Mouse (Mus musculus) right cerebral cortex, postnatal 10 days (tissue): ENCODE data around the gene Gtpbp2.
A peak's percentile ranks its signal among the peaks of the same experiment; 100 is the strongest.

Experiments used
- DNase-seq, 2 experiments: peaks; one replicate each; pipeline ENCODE4 v3.0.0; 2021; ENCODE audit warnings: low spot score in 2 of 2

Gtpbp2 gene

DNA sequence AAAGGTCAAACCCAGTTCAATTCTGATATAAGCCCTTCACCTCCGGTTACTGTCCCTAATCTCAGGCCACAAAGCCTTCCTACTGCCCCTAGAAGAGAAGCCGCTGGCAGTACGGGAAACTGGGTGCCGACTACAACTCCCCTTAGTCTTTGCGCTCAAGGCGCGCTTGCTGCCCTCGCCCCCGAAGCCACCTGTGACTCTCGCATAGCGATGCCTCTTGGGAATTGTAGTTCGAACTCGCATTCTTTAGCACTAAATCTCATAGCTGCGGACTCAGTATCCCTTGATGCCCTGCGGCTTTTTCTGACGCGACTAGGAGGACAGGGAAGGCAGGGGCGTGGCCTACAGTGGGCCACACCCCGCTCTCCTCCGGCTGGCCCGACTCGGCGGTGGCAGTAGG lies at the start of gene Gtpbp2:
Gtpbp2 (plus strand) TSS at position 347 of the 400 bp plus-strand sequence.
- peak; percentile 98 to 99 for DNase-seq

DNA sequence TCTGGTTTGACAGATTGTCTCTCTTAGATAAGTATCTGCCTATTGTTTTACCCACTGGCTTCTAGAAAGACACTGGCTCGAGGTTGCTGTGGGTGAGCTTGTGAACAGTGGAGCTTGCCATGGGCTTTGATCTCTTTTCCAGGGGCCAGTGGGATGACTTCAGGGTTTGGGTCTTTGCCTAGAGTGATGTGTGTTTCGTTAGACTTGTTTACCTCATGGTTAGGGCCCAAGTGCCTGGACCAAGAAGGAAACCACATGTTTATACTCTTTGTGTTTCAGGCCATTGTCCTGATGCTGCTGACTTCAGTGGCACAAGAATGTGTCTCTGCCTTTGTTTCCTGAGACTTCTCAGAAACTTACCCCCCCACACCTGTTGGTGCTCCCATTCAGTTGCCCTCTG lies 45.3 kb upstream of the Gtpbp2 start:
- DNase-seq, result no peak

DNA sequence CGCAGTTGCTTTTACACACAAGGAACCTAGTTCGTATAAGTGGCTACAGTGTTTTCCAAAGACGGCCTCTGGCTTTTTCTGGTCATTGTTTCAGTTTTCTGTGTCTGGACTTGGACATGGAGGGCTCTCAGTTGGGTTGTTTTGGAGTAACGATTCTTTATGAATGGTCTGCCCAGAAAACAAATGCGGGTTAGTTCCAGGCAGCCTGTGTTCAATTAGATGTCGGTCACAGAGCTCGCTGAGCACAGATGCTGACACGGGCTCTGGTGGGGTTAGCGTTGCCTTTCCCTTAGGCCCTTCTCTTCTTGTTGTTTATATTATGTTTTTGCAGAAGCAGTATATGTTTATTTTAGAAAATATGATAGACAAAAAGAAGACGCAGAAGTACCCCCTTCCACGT lies 44.7 kb upstream of the Gtpbp2 start:
- no peak for DNase-seq

DNA sequence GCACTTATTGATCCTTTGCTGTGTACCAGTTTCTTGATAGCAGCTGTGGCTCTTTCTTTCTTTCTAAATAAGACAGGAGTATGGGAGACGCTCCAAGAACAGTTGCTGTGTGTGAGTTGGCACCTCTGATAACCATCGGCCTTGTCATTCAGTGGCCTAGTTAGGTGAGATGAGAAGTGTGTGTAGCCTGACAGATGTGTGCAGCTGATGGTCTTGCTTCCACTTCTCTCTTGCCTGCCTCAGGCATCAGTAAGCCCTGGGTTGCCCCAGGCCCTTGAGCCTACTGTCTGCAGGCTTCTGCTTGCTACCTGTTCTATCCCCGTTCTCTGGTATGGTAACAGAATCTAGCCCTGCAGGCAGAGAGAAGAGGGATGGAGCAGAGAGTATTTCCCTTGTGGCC lies 44.0 kb upstream of the Gtpbp2 start:
- no peak for DNase-seq

DNA sequence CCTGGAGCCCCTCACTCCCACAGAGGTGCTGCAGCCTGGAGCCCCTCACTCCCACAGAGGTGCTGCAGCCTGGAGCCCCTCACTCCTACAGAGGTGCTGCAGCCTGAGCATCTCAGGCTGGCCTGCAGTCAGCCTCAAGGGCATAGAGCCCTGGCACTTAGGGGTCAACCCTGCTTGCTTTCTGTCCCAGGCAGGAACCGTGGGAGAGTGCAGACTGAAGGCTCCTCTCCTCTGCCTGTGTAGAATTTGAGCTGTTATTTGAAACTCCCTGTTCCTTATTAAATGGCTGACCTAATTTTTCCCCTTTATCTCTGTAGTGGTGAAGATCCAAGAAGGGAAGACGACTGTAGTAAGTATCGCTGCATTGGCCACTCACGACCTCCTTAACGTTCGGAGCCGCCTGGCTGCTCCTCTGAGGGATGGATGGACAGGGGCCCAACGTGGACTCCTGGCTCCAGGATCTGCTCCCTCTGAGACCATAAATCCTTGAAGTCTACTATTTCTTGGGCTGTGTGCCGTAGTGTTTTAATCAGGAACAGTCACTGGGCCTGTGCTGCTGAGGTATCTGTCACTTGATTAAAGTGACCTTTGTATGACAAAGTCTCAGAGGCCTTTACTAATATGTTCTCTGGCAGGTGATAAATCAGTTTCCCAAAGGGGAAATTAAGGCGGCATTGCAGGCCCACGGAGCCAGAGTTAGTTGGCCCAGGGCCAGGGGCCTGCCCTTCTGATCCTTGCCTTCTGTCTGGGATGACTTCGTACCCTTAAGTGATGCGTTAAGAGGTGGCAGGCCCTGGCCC lies 43.0 kb upstream of the Gtpbp2 start:
- DNase-seq, result no peak

DNA sequence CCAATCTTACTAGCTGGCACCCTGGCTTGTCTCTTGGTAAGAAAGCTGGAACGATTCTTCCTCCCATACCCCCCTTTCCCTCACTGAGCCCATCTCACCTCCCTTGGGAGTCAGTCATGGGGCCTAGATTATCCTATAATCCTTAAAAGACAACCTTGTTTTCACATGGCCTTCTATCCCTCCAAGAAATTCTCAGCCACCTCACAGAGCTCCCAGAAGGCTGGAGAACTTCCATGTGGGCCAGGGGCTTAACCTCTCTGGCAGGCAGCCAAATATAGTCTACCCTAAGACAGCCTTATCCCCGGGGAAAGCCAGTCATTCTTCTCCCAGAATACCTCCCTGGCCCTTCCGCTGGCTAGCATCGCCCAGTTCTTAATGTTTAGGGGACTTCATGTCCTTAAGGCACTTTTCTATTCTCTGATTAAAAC lies 42.4 kb upstream of the Gtpbp2 start:
- DNase-seq, result no peak

DNA sequence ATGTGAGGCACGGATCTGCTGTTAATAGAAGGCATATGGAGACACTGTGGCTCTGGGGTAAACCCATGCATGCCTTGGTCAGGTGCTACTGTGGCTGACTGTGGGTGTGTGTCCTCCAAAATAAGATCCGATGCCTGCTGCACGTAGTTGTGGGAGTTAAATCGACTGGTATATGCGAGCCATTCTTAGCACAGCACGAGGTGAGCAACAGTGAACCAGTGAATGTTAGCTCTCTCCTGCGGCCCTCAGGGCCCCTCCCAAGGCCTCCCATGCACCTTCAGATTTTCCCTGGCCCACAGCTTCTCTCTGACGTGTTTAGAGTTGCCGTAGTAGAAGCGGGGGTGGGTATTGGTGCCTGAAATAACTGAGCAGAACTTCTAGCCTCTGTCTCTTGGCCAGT lies 41.2 kb upstream of the Gtpbp2 start:
- no peak for DNase-seq

DNA sequence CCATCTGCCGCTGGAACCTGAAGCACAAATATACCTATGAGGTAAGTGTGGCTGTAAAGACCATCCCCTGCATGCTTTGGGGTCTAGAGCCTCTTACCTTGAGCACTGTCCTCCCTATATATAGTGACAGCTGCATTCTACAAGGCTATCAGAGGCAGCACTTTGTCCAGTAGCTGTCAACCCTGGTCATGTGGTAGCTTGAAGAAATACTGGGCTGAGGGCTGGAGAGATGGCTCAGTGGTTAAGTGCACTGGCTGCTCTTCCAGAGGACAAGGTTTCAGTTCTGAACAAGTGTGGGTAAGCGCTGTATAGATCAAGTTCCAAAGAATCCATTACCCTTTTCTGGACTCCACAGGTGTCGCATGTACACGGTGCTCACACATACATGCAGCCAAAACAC lies 38.0 kb upstream of the Gtpbp2 start:
- DNase-seq, result no peak

DNA sequence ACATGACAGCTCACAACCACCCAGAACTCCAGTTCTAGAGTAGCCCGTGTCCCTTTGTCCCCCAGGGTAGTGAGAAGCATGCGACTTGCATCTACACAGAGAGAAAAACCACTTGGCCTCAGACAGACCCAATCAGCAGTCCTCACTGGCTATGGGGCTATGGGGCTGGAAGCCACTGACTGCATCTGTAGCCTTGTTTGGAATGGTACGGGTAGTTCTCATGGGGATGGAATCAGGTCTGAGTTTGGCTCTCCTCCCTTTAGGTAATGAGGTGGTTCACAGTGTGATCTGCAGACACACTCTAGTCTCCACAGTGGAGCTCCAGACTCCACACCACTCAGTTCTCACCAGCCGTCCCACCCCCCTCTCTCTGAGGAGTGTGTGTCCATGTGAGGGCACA lies 37.5 kb upstream of the Gtpbp2 start:
- DNase-seq, result no peak

DNA sequence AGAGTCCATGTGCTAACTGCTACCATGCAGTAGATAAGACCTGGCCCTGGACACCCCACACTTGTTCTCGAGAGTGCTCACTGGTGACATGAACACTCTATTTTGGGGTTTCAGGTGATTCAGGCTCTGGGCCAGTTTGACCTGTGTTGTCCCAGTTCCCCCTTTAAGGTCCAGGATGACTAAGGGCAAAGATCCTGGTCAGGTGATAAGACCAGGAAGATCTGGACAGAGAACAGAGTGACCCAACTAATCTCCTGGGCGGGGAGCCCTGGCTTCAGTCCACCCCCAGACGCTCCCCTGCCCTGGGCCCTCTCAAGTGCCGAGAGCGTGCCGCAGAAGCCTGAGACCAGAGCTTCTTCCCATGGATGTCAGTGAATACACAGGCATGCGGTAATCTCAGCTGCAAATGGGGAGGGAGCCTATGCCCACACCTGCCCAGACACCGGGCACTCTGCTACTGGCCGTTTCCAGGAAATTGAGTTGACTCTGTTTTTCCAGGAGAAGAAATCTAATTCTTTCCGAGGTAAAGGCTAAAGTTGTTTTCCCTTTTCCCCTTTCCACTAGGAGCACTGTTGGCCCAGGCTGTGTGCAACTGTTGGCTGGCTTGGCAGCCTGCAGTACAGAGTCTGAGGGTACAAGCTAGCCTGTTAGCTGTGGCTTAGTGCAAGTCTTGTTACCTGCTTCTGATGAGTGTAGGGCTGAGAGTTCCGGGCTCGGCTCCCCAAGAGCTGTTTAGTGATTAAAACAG lies 36.7 kb upstream of the Gtpbp2 start:
- no peak for DNase-seq

DNA sequence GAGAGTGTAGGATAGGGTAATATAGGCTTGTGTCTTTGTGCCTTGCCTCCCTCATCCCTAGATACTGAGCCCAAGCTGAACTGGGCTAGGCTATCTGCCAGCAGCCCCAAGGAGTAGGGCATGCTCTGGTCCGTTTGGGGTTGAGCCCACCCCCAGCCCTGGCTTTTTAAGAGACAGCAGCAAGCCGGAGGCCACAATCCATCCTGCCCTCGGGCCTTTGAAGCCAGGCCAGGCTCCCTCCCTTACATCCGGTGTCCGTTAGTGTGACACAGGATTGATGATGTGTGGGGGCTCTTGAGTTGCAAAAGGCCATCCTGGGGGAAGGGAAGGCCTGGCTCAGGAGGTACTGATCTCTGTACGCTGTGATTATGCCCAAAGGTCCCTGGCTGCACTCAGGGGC lies 34.2 kb upstream of the Gtpbp2 start:
- DNase-seq, result peak in 1 of 2 experiments; percentile 17

DNA sequence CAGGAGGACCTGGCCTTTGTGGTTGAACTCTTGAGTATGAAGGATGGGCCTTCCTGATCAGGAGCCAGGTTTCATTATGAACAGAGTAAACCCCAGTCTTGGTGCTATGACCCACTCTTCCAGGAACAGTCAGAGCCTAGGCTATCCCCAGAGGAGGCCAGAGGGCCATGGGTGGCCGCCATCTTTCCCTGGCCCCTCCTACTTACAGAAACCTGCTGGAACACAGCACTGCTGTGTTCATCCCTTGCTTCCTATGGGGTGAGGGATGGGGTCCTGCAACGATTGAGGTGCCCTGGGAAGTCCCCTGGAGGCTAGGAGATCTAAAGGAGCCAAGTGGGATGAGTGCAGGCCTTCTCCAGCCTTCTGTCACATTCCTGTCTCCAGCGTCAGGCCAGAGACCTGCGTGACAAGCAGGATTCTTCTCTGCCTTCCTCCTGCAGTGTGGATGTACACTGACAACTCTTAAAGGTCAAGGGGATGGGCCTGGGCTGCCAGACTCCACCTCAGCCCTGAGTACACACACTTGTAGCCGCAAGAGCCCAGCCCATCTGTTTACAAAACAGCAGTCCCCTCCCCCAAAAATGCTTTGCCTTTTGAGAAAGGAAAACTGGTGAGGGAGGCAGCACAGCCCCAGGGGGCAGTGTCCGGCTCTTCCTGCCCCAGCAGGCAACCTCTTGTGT lies 32.9 kb upstream of the Gtpbp2 start:
- DNase-seq, result no peak

DNA sequence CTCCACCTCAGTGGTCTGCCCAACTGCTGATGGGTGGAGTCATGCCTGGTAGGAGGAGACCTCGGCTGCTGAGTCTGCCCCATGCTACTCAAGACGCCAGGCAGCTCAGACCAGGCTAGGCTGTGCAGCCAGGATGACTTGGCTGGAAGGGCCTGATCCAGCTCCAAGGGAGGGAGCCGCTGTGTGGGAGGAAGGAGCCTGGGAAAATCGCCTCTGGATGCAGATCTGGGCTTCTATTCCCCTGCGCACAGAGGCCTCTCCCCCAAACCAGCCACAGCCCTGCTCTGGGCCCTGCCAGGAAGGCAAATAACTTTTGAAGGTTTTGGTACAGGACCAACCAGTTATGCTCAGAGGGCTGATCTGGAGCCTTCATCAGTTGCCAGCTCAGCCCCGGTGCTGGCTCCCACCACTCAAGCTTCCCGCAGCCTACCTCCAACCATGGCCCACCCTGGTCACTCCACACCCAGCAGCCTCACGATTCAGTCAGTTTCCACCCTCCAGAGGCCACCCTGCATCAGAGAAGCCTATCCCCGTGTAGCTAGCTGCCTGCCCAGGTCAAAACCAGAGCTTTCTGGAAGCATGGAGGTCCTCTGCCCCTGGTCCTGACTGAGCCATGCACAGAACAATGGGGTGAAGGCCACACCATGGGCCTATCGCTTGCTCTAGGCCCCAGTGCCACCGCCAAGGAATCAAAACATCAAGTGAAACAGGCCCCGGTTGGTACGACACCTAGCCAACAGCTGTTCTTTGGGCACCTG lies 30.9 kb upstream of the Gtpbp2 start:
- peak; percentile 70 to 71 for DNase-seq

DNA sequence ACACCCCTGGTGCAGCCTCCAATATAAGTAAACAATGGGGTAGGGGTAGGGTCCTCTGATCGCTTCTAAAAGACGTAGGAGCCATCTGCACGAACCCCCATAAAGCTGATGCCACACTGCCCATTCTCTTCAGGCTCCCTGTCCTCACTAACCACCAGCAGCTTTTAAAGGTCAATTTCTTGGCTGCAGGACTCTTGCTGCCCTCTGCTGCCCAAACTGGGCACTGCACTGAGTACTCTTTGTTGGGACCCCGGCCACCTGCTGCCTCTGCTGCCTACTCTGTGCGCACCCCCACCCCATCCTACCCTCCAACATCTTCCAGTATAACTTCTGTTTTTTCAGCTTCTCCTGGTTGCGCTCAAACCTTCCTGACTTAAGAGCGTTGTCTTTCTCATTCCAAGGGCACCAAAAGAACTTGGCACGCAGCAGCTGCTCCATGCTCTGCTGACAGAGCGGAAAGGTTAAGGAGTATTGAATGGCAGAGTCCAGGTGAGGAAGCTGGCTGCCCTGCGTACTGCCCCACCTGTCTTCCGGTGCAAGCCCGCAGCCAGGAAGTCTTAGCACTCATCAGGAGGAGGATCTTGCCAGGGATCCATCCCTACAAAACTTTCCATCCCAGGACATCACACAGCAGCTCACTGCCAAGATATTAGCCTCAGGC lies 28.6 kb upstream of the Gtpbp2 start:
- DNase-seq, result peak; percentile 78 to 81

DNA sequence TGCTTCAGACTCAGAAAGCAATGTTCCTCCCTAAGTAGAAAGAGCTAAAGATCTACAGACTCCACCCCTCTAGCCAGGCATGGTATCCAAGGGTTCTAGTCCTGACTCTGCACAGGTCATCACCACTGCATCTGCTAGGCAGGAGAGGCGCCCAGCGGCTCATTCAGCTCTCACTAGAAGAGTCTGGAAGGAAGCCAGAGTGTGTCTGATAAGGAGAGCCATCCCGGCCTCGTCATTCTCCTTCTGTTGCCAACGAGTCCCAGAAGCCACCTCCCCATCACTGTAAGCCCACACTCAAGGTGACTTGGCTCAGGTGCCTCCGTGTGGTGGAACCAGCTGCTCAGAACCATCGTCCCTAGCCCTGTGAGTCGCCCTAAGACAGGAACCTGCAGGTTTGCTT lies 28.0 kb upstream of the Gtpbp2 start:
- DNase-seq, result no peak

DNA sequence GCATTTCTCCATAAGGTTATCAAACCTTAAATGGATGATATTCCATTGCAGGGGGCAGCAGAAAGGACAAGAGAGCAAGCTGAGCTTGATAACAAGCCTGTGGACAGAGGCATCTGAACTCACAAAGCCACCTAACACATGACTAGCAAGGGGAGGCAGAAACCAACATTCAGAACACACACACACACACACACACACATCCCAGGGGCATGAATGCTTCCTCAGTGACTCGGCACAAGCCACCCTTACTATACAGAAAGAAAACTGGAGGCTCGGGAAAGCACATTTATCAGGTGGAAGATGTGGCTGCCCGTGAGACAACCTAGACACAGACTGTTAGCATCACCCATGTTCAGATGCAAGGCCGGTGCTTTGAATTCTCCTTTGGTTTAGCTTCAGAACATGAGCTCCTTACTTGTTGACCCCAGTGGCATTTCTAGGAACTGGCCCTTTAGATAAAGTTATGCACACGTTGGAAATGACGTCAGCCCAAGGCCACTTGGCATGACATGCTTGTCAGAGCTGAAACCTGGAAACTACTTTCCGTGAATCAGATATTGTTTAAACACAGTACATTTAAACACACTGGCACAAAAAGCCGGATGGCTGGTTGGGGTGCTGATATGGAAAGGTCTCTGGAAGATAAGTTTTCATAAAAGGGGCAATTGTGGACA lies 22.1 kb upstream of the Gtpbp2 start:
- no peak for DNase-seq

DNA sequence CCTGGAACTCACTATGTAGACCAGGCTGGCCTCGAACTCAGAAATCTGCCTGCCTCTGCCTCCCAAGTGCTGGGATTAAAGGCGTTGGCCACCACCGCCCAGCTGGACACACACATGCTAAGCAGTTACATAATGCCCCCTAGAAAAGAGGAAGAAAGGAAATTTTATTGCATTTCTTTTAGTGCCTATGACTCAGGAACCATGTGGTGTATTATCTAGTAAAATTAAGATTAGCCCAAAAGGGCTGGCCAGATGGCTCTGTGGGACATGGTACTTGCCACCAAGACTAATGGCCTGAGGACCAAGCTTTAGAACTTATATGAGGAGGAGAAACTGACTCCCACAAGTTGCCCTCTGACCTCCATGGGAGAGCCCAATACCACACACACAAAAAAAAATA lies 21.0 kb upstream of the Gtpbp2 start:
- DNase-seq, result no peak

DNA sequence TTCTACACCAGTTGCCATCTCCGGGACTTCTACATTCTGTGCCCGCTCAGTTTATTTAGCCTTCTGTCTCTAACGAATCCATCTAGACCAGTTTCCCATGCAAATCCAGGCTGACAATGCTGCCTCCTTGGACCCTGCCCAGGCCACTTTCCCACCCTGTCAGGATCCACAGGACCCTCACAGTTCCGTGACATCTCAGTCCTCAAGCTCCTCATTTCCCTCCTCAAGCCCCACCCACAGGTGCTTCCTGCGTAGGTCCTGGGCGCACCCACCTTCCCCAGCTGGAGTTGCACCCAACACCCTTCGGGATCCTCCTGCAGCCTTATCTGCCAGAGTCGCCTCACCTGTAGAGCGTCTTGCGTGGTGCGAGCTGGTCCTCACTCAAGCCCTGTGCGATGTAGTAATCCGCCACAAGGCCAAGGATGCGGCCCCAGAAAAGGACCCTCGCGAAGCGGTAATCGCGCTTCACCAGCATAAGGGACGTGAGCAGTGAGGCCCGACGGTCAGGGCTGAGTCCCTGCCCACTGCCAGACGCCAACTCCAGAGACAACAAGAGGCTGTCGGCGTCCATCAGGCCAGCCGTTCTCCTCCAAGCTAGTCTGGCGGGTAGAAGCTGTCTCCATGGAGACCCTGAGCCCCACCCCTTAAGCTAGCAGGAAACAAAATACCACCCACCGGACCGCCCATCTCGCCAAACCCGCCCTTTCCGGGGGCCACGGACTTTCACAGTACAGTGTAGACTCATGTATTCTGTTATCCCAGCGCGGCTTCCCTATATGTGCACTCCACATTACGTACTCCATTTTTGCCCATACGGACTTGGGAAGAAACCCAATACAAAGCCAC lies 17.0 kb upstream of the Gtpbp2 start, which contains the start of gene Rsph9:
Rsph9 (minus strand) TSS at position 639 of the 846 bp plus-strand sequence.
- DNase-seq, result peak; percentile 90 to 92

DNA sequence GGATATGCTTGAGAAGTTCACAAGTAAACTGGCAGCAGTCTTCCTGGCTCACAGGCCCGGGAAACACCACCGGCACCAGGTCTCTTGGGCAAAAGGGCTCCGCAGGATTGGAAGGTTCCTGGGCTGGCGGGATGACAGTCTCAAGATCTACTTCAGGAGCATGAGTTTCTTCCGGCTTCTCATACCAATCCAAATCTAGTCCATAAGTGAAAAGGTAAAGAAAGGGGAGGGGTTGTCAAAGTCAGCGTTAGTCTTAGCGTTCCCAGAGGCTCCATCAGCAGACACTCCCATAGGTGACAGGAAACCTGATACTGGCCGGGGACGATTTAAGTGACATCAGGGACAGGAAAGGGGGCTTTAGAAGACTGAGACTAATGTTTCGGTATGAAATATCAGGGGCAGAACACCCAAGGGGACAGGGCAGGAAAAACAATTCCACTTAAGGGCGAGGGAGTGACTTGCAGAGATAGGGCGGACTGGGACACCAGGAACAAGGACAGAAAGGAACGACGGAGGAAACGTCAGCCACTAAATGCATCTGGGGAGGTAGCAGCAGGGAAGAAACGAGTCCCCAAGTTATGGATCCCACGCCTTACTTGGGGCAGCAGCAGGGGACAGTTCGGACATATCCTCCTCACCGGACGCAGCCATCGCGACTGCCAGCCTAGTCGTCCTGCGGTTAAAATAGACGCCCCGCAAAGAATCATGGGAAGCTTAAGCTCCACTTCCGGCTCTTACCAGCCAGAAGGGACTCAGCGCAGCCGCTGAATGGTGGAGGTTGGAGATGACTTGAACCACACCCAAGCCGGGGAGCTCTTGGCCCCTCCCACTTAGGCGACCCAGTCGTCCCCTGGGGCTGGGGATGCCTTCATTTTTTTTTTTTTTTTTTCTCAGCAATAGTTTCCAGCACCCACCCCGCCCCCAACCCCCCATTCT lies 7.7 kb upstream of the Gtpbp2 start, which contains the start of gene Mad2l1bp:
Mad2l1bp (minus strand) TSS at position 707 of the 936 bp plus-strand sequence.
- DNase-seq, result peak; percentile 93 to 94
